Mouse (Mus musculus) heart, adult 18-20 months (tissue): ENCODE data around the gene Fam205a4. TPM values are rescaled to one million over a fixed set of nuclear protein-coding genes. Genes with fewer than 3 reads are reported as not detected.
"Not testable (repeated sequence)": the region's sequence is repeated elsewhere in the genome, so short reads cannot be mapped to it uniquely, and the experiment has no call there.

Experiments
- DNase-seq, 2 experiments: peaks; one replicate each; pipeline ENCODE4 v3.0.0; 2021 to 2022; ENCODE audit warnings: mixed read lengths in 1 of 2
- long read RNA-seq, 2 experiments: library from polyadenylated mRNA; stranded (forward); transcript quantifications; one replicate each; pipeline ENCODE4 v2.0.0; 2021
- total RNA-seq, 2 experiments: library from RNA; stranded (reverse); gene quantifications; 2 replicates each; pipeline ENCODE4 v1.2.3; 2021

Fam205a4 gene
- under 1 TPM in 1 of 2 experiments, not detected in 1; 0.10 TPM for total RNA-seq
- long read RNA-seq, experiment 1 = 0 reads
- long read RNA-seq, experiment 2 = 0 reads

- not testable (repeated sequence) for DNase-seq
These were observed at the start of gene Fam205a4 for GRCm38 (mm10) chr4:41965758-41966157. Gene Fam205a4, plus strand, starts transcription at chr4:41966058.

GRCm38 (mm10) chr4:41941272-41941671 lies 24.6 kb upstream of the Fam205a4 start, which contains the start of gene Gm20878:
Gene Gm20878, plus strand, starts transcription at chr4:41941572.
- not testable (repeated sequence) for DNase-seq

Other genes with a start within 250 kb of the Fam205a4 start
- 10 to 100 TPM; 70.4 to 79.1 TPM for gene Dctn3, start 242.9 kb upstream of the Fam205a4 start, total RNA-seq
- not detected for gene Arid3c, start 234.9 kb upstream of the Fam205a4 start, total RNA-seq
- gene Galt, start 210.8 kb upstream of the Fam205a4 start, total RNA-seq = 10 to 100 TPM; 50.8 to 55.4 TPM
- gene Sigmar1, start 209.9 kb upstream of the Fam205a4 start, total RNA-seq = 10 to 100 TPM; 17.8 to 20.9 TPM
- gene Ccl27a, start 191.8 kb upstream of the Fam205a4 start, total RNA-seq = 10 to 100 TPM; 16.6 to 17.9 TPM
- gene Gm21541, start 62.4 kb upstream of the Fam205a4 start, total RNA-seq = not detected
- gene Gm20878, start 24.5 kb upstream of the Fam205a4 start, total RNA-seq = under 1 TPM; 0.57 to 0.59 TPM
- gene Gm21093, start 68.7 kb downstream of the Fam205a4 start, total RNA-seq = not detected
- gene Gm3893, start 125.1 kb downstream of the Fam205a4 start, total RNA-seq = not detected
- 10 to 100 TPM; 37.8 to 38.7 TPM for gene Gm13304, start 148.8 kb downstream of the Fam205a4 start, total RNA-seq
- gene Gm13306, start 187.4 kb downstream of the Fam205a4 start, total RNA-seq = not detected
- under 1 TPM; 0.26 to 0.60 TPM for gene Gm13305, start 202.5 kb downstream of the Fam205a4 start, total RNA-seq